Mouse (Mus musculus) T-helper 17 cell (primary cell): ENCODE measurements around the gene Rnf11.

ENCODE experiments used
- in situ Hi-C, 2 experiments: fragments of 300-600 bp; cut with MboI, MseI; formaldehyde crosslinking; loops; 1 replicate in 1 of 2; 2 replicates in 1 of 2; pipeline ENCODE4 v1.15.1; 2025; ENCODE audit warnings: high pct_unique_total_duplicates in 2 of 2

Gene Rnf11

GRCm38 (mm10) chr4:109445397-109445796 is 39.1 kb downstream of the Rnf11 start:
- in situ Hi-C loops: no loop called here

GRCm38 (mm10) chr4:109444951-109445350 is 39.6 kb downstream of the Rnf11 start:
- in situ Hi-C loops: no loop called here

DNA sequence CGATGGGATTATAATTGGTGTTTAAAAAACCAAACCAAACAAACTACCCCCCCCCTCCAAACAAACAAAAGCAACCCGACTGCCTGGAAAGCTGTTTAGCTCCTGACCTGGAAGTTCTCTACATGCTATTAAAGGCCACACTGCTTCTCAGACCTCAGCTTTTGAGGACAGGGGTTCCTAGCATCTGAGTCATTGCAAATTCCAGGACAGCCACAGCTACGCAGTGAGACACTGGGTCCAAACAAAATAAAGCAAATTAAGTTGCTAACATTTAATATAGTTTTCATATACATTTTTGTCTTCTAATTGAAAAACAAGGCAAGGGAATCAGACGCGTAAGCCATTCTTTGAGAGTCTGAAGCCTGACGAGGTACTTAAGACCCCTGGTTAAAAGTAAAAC is 40.1 kb downstream of the Rnf11 start:
- in situ Hi-C loops: no loop called here

DNA sequence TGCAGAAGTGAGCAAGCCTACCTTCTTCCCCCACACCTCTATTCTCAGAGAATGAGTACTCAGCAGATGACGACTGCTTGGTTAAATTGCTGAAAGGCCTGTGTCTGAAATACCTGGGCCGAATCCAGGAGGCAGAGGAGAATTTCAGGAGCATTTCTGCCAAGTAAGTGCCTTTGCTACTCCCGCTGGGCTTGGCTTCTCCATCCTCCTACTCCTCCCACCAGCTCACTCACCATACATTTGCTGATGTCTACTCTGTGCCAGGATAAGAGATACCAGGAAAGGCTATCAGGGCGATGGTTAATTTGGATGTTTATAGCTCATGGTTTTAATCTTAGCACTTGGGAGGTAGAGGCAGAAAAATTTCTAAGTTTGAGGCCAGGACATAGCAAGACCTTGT is 41.9 kb downstream of the Rnf11 start:
- in situ Hi-C loops: no loop called here

DNA sequence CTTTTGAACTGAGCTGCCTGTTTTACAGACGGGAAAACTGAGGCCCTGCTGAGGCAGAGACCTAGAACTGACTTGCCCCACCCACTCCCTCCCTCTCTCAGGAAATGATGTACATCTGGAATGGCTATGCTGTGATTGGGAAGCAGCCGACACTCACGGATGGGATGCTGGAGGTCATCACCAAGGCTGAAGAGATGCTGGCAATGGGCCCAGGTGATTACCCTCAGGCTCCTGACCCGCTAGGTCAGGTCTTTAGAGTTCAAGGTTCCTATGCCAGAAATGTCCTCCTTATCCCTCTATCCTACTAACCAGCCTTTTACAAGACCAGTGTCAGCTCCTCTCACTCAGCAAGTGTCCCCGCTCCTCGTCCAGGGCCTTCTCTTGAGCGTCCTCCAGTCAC is 42.4 kb downstream of the Rnf11 start:
- in situ Hi-C loops: no loop called here

DNA sequence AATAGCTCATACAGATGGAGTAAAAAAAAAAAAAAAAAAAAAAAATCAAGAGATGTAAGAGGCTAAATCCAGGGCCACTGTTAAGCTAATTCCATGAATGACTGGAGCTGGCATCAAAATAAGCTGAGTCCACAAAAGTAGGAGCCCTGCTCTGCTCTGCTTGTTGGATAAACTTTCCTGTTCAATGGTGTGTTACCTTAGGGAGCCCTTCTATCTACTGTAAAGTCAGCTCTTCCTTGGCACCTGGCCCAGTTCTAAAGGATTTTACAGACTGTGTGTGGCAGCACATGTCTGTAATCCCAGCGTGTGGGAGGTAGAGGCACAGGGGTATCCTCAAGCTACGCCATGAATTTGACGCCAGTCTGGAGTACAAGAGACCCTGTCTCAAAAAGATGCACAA is 43.5 kb downstream of the Rnf11 start:
- in situ Hi-C loops: no loop called here

DNA sequence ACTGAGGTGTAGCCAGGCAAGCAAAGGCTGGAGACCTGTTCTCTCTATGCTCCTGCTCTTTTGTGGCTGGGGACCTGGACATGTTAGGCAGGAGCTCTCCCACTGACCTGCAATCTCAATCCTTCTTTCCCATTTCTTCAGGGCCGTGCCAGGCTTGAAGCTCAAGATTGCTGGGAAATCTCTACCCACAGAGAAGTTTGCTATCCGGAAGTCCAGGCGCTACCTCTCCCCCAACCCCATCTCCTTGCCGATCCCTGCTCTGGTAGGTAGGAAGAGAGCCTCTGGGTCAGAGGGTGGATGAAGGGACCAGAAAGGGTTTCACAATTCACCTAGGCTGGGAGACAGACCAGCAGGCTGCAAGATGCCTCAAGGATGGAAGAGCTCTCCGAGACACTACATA is 44.1 kb downstream of the Rnf11 start:
- in situ Hi-C loops: no loop called here

GRCm38 (mm10) chr4:109439825-109440248 is 44.7 kb downstream of the Rnf11 start:
- in situ Hi-C loops: no loop called here

GRCm38 (mm10) chr4:109439101-109439500 is 45.4 kb downstream of the Rnf11 start:
- in situ Hi-C loops: no loop called here

DNA sequence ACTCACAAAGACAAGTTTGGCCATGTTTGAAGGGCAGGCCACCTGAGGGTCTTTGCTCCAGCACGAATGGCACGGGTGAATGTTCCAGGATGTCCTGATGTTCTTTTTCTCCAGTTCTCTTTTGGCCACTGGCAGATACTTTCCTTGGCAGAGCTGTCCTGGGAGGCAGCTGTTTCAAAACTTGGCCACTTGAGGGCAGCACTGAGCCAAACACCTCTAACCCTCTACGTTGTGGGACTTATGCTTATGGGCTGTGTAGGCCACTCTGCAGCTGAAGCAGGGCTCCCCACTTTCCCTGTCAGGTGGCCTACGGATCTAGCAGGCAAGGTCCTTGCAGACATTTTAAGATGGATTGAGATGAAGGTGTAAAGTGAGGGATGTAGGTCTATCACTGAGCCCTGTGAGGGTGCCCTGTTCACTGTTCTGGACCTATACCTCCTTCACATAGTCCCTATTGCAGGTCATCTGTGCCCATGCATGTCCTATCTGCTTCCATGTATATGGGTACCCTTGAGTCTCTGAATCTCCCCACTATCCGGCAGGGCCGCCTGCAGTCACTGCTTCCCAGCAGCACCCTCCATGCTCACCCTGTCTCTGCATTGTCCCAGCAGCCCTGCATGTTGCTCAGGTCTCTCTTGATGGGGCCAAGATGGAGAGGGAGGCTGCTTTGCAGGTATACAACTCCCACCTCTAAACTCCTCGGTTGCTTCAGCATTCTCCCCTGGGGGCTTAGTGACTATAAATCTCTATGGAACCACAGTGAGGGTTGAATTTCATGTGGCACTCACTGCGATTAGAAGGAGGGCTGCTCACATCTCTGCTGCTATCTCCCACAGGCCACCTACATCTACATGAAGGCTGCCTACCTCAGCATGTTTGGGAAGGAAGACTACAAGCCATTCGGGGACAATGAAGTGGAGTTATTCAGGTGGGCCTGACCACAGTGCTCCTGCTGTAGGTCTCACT is 46.3 kb downstream of the Rnf11 start:
- in situ Hi-C loops: no loop called here

DNA sequence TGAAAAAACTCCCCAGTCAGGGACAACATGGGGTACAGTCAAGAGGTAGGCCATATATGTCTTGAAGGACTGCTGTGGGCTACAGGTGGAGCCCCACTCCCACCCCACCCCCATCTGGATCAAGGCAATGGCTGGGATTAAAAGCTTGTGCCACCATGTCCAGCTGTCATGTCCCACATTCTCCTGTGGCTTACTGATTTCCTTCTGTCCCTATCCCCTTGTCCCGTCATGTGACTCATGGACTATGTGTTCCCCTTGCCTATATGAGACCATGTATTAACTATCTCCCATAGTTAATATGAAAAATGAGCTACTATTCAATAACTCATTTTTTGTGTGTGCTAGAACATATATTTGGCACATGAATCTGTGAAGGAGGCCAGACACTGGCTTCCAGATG is 50.3 kb downstream of the Rnf11 start:
- in situ Hi-C loops: loop anchor here in 1 of 2 experiments (5.0 kb wide), 1 partner anchor 293 kb away; no protein-coding TSS in a partner anchor

DNA sequence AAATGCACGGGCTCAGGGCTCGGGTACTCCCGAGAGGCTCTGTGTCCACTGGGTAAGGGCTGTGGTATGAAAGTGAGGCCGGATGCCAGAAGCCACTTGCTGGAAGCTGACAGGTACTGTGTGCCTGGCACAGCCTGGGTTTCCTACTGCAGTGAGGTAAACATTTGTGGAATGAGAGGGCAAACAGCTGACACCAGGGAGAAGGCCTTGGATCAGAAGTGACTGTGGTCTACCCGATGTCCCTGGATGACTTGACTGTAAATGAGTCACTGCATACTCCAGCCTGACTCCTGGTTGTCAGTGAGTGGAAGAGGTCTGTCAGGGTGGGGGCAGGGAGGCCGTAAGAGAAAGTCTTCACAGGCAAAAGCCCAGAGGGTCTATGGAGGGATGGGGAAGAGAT is 50.9 kb downstream of the Rnf11 start:
- in situ Hi-C loops: loop anchor here in 1 of 2 experiments (5.0 kb wide), 1 partner anchor 294 kb away; no protein-coding TSS in a partner anchor

GRCm38 (mm10) chr4:109432668-109433375 is 51.7 kb downstream of the Rnf11 start:
- in situ Hi-C loops: loop anchor here in 1 of 2 experiments (5.0 kb wide), 1 partner anchor 294 kb away; no protein-coding TSS in a partner anchor

- in situ Hi-C loops: loop anchor here in 1 of 2 experiments (5.0 kb wide), 1 partner anchor 296 kb away; no protein-coding TSS in a partner anchor
These were observed 53.7 kb downstream of the Rnf11 start for GRCm38 (mm10) chr4:109430854-109431253.

DNA sequence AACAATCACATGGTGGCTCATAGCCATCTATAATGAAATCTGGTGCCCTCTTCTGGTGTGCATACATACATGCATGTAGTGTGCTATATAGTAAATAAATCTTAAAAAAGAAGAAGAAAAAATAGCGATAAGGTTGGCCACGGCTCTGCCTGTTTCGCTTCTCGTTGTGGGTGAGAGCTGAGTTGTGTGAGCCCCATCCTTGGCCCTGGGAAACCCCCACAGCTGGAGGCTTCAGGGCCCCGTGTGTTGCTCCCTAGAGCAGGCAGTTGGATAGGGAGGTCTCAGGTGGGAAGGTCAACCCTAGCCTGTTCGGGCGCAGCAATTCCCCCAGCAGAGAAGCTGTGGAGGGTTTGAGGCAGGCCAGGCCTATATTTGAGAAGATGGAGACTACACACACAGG is 54.3 kb downstream of the Rnf11 start:
- in situ Hi-C loops: loop anchor here in 1 of 2 experiments (5.0 kb wide), 1 partner anchor 297 kb away; no protein-coding TSS in a partner anchor

DNA sequence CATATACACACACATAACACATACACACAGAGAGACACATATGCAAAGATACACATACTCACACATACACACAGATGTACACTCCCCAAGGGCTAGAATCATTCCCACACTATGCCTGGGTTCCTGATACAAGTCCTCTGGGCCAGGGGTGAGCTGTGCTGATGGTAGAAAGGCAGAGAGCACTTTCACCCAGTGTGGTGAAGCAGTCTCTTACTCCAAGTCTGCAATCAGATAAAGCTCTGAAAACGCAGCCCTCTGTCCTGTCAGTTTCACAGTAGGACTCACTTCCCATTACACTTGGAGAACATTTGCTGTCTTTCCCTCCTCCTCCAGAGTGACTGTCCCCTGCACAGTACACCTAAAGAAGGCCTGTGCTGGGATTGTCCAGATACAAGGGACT is 57.5 kb downstream of the Rnf11 start:
- in situ Hi-C loops: loop anchor here in 1 of 2 experiments (10.0 kb wide), 1 partner anchor 1898 kb away; no protein-coding TSS in a partner anchor

GRCm38 (mm10) chr4:109423438-109423837 is 61.1 kb downstream of the Rnf11 start:
- in situ Hi-C loops: loop anchor here in 1 of 2 experiments (10.0 kb wide), 1 partner anchor 1901 kb away; no protein-coding TSS in a partner anchor

DNA sequence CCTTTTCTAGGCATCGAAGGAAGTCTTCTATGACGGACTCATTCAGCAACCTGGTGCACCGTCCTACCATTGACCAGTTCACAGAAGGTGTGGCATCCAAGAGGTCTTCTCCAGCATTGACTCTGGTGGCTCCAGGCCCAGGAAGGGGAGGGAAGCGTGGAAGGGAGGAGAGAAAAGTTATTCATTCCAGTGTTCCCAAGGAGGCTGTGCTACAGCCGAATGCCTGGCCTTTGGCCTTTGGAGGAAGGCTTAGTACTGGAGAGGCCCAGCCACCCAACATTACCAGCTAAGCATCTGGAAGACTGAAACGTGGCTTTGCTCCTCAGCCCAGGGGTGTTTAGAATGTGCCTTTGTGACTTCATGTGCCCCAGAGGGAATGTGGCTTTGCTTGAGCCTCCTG is 62.1 kb downstream of the Rnf11 start:
- in situ Hi-C loops: loop anchor here in 1 of 2 experiments (10.0 kb wide), 1 partner anchor 1902 kb away; no protein-coding TSS in a partner anchor

DNA sequence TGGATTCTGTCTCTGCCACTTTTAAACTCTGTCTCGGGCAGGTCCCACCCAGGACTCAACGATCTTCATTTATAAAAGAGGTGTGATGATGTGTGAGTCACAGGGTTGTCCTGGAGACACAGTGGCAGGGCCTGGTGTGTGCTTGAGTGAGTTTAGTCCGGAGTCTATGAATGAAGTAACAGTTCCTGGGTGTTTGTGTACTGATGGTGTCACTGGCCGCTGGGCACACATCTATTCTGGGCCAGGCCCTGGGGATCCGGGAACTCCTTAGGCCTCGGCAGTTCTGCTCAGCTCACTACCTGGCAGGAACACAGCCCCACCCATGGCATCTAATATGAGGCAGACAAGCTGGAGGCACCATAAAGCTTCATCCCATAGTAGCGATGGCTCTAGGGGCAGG is 62.9 kb downstream of the Rnf11 start:
- in situ Hi-C loops: loop anchor here in 1 of 2 experiments (10.0 kb wide), 1 partner anchor 1903 kb away; no protein-coding TSS in a partner anchor

DNA sequence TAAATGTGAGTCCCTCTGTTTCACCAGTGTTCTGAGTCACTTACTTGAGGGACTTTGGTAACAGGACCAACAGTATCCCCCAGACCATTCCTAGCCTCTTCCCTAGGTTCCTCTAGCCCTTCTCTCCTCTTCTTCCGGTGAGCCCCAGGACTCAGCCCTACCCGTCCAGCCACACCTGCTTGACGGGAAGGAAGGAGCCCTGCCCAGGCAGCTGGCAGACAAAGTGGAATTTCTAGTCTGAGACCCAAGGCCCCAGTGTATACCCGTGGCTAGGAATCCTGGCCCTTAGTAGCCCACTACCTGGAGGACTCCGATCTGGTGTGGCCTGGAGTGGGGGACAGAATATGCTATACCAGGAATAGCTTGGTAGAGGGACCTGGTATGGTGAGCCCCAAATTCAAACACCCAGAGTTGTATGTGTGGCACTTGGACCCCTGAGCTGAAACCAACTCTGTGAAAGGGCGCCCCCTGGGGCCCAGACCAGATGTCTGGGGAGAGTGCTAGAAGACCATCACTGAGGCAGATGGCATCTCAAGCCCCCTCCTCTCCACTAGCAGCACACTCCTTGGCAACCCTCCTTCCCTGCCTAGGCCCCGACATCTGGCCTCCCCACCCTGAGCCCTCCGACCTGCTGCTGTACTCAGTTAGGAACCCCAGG is 64.3 kb downstream of the Rnf11 start:
- in situ Hi-C loops: loop anchor here in 1 of 2 experiments (10.0 kb wide), 1 partner anchor 1905 kb away; no protein-coding TSS in a partner anchor

GRCm38 (mm10) chr4:109419563-109419962 is 65.0 kb downstream of the Rnf11 start:
- in situ Hi-C loops: no loop called here
